Mouse (Mus musculus): ENCODE data around the gene Gbgt1. TPM values are rescaled to one million over a fixed set of nuclear protein-coding genes. Genes with fewer than 3 reads are reported as not detected.
A peak's percentile ranks its signal among the peaks of the same experiment; 100 is the strongest.
"Not testable (repeated sequence)": the region's sequence is repeated elsewhere in the genome, so short reads cannot be mapped to it uniquely, and the experiment has no call there.

Gene Gbgt1
- total RNA-seq, 2 experiments from 2014 or later, result 0.79 to 1.2 TPM

DNA sequence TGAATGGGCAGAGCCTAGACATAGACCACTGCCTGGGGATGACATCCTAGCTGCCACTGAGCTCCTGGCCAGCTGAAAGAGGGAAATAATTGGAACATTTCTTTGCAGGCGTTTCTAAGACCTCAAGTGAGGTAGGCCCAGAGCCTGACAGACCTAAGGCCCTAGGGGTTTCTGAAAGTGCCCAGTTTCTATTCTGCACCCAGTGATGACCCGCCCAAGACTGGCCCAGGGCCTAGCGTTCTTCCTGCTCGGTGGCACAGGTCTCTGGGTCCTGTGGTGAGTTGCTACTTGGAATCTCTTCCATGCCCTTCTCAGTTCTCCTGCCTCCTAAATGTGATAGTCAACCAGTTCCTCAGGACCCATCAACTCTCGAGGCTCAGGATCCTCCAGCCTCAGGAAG is 870 bp downstream of the Gbgt1 start:
- no peak for DNase-seq
- intact Hi-C loops (cut with DNase I), result no loop called here

- no peak for DNase-seq
- intact Hi-C loops (cut with DNase I), result no loop called here
Observed at GRCm38 (mm10) chr2:28498431-28498830, 1.7 kb downstream of the Gbgt1 start.

- intact Hi-C loops (cut with DNase I), result no loop called here
- DNase-seq, result no peak
Observed at GRCm38 (mm10) chr2:28502987-28503386, 6.3 kb downstream of the Gbgt1 start.

DNA sequence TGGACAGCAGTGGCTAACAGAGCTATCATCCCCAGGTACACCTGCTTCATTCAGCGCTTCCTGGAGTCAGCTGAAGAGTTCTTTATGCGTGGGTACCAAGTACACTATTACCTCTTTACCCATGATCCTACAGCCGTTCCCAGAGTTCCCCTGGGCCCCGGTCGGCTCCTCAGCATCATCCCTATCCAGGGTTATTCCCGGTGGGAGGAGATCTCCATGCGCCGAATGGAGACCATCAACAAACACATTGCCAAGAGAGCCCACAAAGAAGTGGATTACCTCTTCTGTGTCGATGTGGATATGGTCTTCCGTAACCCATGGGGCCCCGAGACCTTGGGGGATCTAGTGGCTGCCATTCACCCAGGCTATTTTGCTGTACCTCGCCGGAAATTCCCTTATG is 8.0 kb downstream of the Gbgt1 start:
- no peak for DNase-seq
- intact Hi-C loops (cut with DNase I), result no loop called here

DNA sequence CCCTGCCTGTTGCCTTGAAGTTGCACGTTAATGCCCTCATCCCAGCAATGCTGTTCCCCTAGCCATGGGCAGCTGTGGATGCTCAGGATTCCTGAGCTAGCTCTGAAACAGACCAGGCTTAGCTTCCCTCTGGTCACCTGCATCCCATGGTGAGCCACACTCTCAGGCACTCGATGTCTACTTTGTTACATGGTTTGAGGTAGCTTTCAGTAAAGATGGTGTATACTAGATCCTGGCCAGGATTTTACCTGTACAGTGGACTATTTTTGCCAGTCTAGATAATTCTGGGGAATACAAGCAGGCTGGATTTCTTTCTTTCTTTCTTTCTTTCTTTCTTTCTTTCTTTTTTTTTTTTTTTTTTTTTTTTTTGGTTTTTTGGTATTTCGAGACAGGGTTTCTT is 9.1 kb downstream of the Gbgt1 start, which contains the start of gene Gm10134:
Gene Gm10134, plus strand, starts transcription at position 301 of the 400 bp plus-strand sequence.
- intact Hi-C loops (cut with DNase I), result no loop called here
- no peak for DNase-seq

GRCm38 (mm10) chr2:28506291-28506690 is 9.6 kb downstream of the Gbgt1 start:
- DNase-seq, result no peak
- intact Hi-C loops (cut with DNase I), result no loop called here

GRCm38 (mm10) chr2:28511600-28511999 is 14.9 kb downstream of the Gbgt1 start:
- intact Hi-C loops (cut with DNase I), result not testable (repeated sequence)

DNA sequence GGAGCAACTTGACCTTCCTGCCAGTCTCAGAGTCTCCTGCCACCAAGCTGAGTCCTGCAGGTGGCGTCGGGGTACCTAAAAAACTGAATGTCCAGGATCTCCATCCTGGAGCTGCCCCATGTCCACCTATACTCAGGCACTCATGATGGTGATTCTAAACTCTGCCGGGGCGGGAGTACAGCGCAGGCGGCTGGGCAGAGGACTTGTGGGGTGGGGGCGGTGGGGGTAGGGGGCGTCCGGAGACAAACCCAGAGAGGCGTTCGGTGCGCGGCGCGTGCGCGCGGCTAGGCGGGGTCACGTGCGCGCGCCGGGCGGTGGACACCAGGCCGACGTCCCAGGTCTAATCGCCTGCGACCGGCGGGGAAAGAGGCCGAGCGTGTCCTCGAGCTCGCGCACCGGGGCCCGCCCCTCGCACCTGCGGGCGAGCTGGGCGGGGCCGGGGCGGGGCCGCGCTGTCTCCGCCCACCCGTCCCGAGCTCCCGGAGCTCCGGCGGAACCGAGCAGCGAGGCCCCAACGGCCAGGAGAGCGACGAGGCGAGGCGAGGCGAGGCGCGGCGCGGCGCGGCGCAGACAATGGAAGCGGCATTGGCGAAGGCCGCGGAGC is 16.2 kb downstream of the Gbgt1 start, which contains the start of gene Ralgds:
Gene Ralgds, plus strand, starts transcription at position 328 of the 604 bp plus-strand sequence.
- DNase-seq, result no peak
- intact Hi-C loops (cut with DNase I), result no loop called here

More at GRCm38 (mm10) chr2:28511600-28511999, 14.9 kb downstream of the Gbgt1 start:
- not testable (repeated sequence) for DNase-seq

GRCm38 (mm10) chr2:28513431-28514370 is 17.0 kb downstream of the Gbgt1 start:
- no peak for DNase-seq
- intact Hi-C loops (cut with DNase I), result no loop called here

DNA sequence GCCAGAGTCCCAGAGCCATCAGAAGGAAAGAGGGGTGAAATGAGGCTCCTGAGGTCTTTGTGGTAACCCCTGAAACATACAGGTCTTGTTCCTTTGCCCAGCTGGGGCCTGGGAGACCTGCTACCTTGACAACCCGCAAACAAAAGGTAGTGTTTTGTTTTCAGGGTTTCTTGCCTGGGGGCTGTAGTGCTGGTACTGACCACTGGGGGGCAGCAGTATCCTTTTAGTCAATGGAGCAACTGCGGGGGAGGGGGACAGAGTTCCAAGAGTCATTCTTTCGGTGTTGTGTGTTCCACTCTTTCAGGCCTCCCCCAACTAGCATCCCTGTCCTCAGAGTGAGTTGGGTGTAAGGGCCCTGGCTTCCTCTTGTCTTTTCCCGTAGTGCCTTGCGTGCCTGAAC is 17.8 kb downstream of the Gbgt1 start:
- intact Hi-C loops (cut with DNase I), result no loop called here
- DNase-seq, result peak; percentile 67 to 77

DNA sequence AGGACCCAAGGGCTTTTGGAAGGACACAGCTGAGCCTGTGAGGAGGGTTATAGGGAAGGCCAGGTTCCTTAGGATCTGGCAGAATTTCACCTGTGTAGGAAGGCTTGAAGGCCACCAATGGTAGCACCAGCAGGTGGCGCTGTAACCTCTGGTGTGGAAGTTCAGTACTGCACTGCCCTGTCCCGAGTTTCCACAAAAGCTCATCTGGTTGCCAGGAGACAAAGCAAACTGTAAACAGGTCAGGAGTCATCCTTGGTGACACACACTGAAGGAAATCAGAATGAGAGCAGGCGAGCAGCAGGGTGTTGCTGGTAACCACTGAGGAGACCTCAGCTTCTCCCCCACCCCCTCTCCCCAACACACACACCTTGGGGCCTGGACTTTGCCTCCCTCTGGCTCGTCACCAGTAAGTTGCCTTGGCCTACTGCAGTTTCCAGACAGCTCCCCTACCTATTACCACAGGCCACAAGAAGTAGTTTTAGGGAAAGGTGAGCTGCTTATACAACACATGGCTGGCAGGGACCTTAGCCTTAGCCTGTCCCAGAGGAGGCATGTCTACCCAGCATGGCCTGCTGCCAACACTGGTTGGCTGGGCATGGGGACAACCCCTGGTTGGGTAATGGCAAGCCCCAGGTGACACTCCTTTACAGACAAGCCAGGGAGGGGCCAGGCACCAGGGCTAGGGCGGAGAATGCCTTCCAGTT is 20.7 kb downstream of the Gbgt1 start:
- intact Hi-C loops (cut with DNase I), result loop anchor here (1.0 kb wide), 1 partner anchor 30 kb away; no protein-coding TSS in a partner anchor
- DNase-seq, result peak; percentile 77 to 81

GRCm38 (mm10) chr2:28518231-28518630 is 21.5 kb downstream of the Gbgt1 start:
- DNase-seq, result peak in 1 of 2 experiments; percentile 9
- intact Hi-C loops (cut with DNase I), result no loop called here

DNA sequence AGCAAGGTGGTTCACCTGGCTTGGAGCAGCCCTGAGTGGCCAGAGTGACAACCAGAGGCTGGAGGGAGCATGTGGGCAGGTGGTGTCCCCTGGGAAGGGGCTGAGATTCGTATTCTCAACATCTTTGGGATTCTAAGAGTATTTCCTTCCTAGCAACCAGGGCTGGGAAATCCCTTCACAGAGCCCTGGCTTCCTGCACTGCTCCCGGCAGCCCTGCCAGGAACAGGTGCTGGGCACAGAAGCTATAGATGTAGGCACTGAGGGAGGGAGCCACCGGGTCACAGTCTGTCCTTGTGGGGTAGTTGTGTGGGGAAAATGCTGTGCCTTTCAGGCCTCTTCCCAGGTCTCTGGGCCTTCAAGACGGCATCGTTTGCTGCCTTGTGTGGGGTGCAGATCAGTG is 23.9 kb downstream of the Gbgt1 start:
- intact Hi-C loops (cut with DNase I), result no loop called here
- DNase-seq, result peak in 1 of 2 experiments; percentile 11

DNA sequence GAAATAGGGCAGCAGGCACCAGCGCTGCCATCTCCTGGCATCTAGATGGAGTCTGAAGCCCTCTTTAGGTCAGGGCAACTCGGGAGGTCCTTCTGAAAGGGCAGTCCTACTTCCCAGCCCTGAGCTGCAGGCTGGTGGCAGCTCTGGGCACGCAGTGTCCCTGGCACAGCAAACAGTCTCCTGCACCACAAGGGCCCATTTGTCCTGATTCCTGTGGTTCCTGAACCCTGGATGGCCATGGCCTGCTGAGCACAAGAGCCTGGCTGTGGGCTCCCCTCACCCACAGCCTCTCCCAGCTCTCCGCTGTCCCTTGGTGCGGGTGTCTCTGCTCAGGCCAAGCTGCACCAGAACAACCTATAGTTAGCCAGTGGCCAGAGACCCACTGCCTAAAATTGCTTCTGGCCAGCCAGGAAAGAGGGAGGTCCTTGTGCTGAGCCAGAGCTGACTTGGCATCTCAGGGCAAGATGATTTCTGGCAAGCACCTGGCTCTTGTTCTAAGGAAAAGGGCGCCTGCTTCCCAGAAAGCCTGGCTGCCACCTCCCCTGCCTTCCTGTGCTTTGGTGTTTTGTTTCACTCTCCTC is 25.0 kb downstream of the Gbgt1 start:
- intact Hi-C loops (cut with DNase I), result no loop called here
- peak in 1 of 2 experiments; percentile 29 for DNase-seq

DNA sequence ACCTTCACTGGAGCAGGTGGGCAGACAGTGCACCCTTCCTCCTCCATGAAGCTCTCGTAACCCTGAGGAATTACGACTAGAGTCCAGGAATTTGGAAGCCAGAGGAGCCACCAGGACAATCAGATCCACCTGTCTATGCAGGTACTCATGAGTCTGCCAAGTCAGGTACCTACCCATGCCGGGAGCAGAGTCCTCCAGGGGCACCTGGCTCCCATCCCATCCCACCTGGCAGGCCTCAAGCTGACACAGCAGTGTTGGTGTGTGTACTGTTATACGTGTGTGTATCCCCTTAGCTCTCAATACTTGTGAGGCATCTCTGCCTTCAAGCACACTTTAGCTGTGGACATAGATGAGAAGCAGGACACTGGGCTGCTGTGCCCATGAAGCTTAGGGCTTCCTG is 25.5 kb downstream of the Gbgt1 start:
- intact Hi-C loops (cut with DNase I), result no loop called here
- DNase-seq, result peak in 1 of 2 experiments; percentile 23

DNA sequence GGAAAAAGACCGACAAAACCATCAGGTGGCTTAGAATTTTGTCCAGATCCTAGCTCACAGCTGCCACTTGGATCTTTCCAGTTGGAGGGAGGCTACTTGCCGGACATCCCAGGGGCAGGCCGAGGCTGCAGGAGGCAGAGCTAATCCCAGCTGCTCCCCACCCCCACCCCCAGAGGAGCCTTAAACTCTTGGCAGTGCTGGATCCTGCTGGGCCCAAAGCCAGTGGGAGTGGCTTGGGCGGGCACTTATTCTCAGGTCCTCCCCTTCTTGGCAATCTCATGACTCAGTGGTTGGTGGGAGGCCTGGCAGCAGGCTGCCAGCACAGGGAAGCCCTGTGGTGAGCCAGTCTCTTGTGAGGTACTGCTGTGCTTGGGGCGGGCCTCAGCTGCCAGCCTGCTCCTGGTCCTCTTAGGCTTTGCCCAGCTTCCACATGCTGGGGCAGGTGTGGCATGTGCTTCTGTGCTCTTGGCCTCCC is 27.0 kb downstream of the Gbgt1 start:
- intact Hi-C loops (cut with DNase I), result no loop called here
- peak; percentile 80 to 90 for DNase-seq

DNA sequence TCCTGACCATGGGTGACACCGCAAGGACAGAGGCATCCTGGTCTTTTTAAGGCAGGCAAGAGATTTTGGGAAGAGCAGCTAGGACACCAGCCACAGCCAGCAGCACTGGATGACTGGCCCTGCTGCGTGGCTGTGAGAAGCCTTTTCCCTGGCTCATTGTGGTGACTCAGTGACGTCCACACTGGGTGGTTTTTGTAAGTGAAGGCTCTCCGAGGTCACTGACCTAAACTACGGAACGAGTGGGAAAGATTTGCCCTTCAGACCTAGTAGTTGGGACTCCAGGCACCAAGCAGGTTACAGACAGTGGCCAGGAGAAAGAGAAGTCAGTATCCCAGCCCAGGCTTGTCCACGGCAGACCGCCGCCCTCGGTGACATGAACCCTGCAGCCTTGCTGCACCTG is 27.7 kb downstream of the Gbgt1 start:
- intact Hi-C loops (cut with DNase I), result no loop called here
- DNase-seq, result no peak

DNA sequence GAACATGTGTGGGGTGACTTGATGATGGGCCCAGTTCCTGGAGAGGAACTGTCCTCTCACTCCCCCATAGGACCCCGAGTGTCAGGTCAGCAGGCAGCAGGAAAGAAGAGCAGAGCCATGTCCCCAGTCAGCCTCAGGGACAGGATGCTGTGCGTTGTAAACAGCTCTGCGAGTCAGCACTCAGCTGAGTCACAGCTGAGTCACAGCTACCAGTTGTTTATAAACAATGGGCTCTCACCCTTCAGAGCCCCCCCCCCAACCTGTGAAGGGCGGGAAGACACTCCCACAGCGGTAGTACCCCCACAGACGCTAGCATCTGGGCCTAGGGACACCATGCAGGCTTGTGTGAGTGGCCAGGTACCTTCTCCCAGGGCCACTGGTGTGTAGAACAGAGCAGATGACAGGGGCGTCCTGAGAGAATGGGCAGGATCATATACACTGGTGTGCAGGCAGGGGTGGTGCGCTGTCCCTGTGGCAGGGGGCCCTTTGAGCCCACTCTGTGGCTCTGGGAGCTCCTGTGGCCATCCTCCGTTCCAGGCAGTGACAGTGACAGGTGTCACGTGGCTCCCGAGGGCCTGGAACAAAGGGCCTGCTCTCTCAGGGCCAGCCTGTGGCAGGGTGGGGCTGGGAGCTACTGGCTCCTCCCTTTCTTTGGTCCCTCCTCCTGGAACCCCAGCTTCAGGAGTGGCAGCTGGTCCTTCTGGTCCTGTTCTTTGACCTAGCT is 28.7 kb downstream of the Gbgt1 start:
- intact Hi-C loops (cut with DNase I), result no loop called here
- peak; percentile 69 to 71 for DNase-seq

GRCm38 (mm10) chr2:28525943-28526876 is 29.5 kb downstream of the Gbgt1 start:
- intact Hi-C loops (cut with DNase I), result no loop called here

More at GRCm38 (mm10) chr2:28525943-28526876, 29.5 kb downstream of the Gbgt1 start:
- no peak for DNase-seq

Measured in gastrocnemius, postnatal 36 days (tissue).